Mouse (Mus musculus) limb, embryonic 11.5 days (tissue): ENCODE measurements at regions not wholly inside any gene's neighbourhood (a gene's known extent, or its start where the extent isn't known, plus 50 kb on each side); places are given as distances from the start of the nearest gene placed in this dataset.
"Not testable (repeated sequence)": the region's sequence is repeated elsewhere in the genome, so short reads cannot be mapped to it uniquely, and the experiment has no call there.

Source experiments
- ATAC-seq: fragments of 200-750 bp; cut with Nextera tagmentation; 2 replicates; pipeline ENCODE4 v1.8.0; 2017; ENCODE audit warnings: low read depth; ENCODE audit not compliant: insufficient number of reproducible peaks, low FRiP score, low TSS enrichment
- DNase-seq: peaks from one replicate; pipeline ENCODE4 v3.0.0-alpha.2; 2015; ENCODE audit warnings: low spot score
- H3K27ac ChIP-seq: fragments of 300-500 bp; sonication (generic); replicated peaks from 2 replicates; pipeline ENCODE4 v1.5.1; 2014; ENCODE audit warnings: low read depth, mild to moderate bottlenecking, low read length
- H3K27me3 ChIP-seq: fragments of 300-500 bp; sonication (generic); 2 replicates; pipeline ENCODE4 v1.6.1; 2014; ENCODE audit warnings: mild to moderate bottlenecking, low read length, mixed read lengths; ENCODE audit not compliant: control insufficient read depth, insufficient read depth
- H3K36me3 ChIP-seq: fragments of 300-500 bp; sonication (generic); 2 replicates; pipeline ENCODE4 v1.6.1; 2014; ENCODE audit warnings: mild to moderate bottlenecking, low read length, moderate library complexity, mixed read lengths; ENCODE audit not compliant: control insufficient read depth, insufficient read depth
- H3K4me1 ChIP-seq: fragments of 300-500 bp; sonication (generic); 2 replicates; pipeline ENCODE4 v1.6.1; 2014; ENCODE audit warnings: low read length, mixed read lengths; ENCODE audit not compliant: control insufficient read depth, insufficient read depth
- H3K4me2 ChIP-seq: fragments of 300-500 bp; sonication (generic); 2 replicates; pipeline ENCODE4 v1.6.1; 2014; ENCODE audit warnings: low read depth, mild to moderate bottlenecking, moderate library complexity; ENCODE audit not compliant: severe bottlenecking
- H3K4me3 ChIP-seq: fragments of 300-500 bp; sonication (generic); 2 replicates; pipeline ENCODE4 v1.5.1; 2014; ENCODE audit warnings: low read depth, low read length
- H3K9ac ChIP-seq: fragments of 300-500 bp; sonication (generic); 2 replicates; pipeline ENCODE4 v1.6.1; 2014; ENCODE audit warnings: mild to moderate bottlenecking, low read length
- H3K9me3 ChIP-seq: fragments of 300-500 bp; sonication (generic); 2 replicates; pipeline ENCODE4 v1.6.1; 2016; ENCODE audit warnings: low read length; ENCODE audit not compliant: control insufficient read depth
- WGBS: fragments of 180-500 bp; shearing (Covaris S2); extraction: QIAGEN DNeasy Blood & Tissue Kit; methylation state at CpG from one replicate; pipeline ENCODE4 v1.1.7; 2014; 5-methylcytosine and 5-hydroxymethylcytosine counted together

DNA sequence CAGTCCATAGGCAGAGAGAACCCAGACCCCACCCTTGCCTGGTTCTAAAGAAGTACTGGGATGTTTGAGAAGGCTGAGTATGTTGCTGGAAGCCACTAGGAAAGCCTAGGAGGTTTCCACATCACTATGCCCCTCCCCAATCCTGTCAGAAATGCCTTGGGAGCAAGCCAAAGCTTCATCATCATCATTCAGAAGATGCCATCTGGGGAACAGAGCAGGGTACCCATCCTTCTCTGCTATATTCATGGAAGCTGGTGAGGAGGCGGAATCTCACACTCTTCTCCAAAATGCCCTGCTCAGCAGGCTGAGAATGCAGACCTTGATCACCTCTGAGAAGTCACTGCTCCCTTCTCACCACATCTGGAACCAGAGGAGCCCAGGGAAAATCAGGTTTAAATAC lies 200.7 kb downstream of the Plxna1 start:
- no peak for DNase-seq
- H3K27me3 ChIP-seq: no peaks in the 10 kb centered on the region

DNA sequence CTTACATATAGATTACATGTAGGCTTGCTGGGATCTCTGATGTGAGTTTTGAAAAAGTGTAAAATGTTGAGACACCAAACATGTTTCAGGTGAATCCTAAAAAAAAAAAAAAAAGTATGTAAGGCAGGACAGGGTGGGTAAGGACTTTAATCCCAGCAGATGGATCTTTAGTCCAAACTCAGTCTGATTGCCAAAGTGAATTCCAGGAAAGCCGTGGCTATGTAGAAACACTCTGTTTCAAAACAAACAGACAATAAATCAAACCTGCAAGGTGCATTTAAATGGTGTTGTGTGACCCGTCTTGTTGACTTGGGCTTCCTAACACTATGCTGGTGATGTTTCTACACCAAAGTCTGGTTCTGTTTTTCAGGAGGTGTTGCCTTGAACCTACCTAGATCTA lies 192.9 kb downstream of the Plxna1 start:
- no peak overlapping the region for H3K9ac ChIP-seq
- 61% methylated on average over 2 of the region's 2 CpGs for WGBS
- no peaks in the 10 kb centered on the region for H3K27me3 ChIP-seq
- H3K36me3 ChIP-seq: no peaks in the 10 kb centered on the region
- no peak overlapping the region for H3K4me3 ChIP-seq
- no peaks in the 10 kb centered on the region for H3K4me1 ChIP-seq
- DNase-seq: no peak
- no peak overlapping the region for H3K27ac ChIP-seq
- ATAC-seq: no peak
- no peaks in the 10 kb centered on the region for H3K9me3 ChIP-seq
- H3K4me2 ChIP-seq: no peak overlapping the region

More for the DNA sequence above, 200.7 kb downstream of the Plxna1 start:
- no peak for ATAC-seq
- WGBS: 88% methylated on average over 1 of the region's 1 CpGs
- H3K27ac ChIP-seq: no peak overlapping the region
- H3K36me3 ChIP-seq: no peaks in the 10 kb centered on the region
- no peaks in the 10 kb centered on the region for H3K4me1 ChIP-seq
- H3K9me3 ChIP-seq: no peaks in the 10 kb centered on the region
- no peak overlapping the region for H3K4me3 ChIP-seq
- H3K4me2 ChIP-seq: no peak overlapping the region
- no peak overlapping the region for H3K9ac ChIP-seq

DNA sequence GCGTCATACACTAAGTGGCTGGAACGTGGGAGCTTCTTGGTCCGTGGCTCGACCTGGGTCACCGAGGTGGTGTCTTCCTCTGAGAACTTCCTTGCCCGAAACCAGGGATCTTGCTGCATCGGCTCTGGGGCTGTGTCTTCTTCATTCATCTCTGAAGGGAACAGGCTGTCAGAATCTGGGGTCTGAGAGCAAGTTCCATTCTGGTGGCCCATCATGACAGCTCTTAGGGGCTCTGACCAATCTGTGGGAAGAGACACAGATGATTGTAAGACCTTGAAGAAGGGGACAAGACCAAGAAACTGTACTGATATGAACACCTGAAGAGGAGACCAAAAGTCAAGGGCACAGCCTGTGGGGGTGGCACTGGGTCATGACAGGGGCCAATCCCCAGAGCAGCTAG lies 177.5 kb downstream of the Plxna1 start:
- not testable (repeated sequence) for H3K9me3 ChIP-seq, H3K4me3 ChIP-seq, H3K4me1 ChIP-seq, H3K4me2 ChIP-seq, H3K9ac ChIP-seq, ATAC-seq, H3K27ac ChIP-seq, H3K27me3 ChIP-seq, DNase-seq, H3K36me3 ChIP-seq
- no CpG with 5 or more reads among the region's 7 CpGs for WGBS

DNA sequence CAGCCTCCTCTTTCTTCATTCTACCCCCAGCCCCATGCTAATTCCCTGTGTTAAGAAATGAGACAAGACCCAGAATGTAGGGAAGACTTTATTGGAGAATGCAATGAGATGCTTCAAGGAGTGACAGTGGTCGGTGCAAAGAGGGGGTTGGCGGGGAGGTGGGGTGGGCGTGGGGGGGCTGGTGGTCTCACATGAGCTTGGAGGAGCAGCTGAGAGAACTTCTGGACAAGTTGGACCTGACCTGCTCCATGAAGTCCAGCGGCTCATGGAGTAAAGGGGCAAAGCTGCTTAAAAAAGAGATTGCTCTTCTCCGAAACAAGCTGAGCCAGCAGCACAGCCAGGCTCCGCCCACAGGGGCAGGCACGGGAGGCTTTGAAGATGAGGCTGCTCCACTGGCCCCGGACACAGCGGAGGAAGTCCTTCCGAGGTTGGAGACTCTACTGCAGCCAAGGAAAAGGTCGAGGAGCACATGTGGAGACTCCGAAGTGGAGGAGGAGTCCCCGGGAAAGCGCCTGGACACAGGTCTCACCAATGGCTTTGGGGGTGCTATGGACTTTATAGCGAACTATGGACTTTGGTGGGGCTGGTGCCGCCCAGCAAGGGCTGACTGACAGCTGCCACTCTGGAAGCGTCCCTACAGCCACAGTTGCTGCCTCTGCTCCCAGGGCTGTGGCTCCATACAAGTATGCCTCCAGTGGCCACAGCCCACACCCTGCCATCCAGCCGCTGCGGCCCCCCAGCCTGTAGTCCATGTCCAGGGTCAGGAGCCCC lies 161.7 kb downstream of the Plxna1 start:
- H3K4me2 ChIP-seq: peak overlapping the region; percentile 7; the same call in 1 of the 2 replicates
- not testable (repeated sequence) for H3K9me3 ChIP-seq, H3K36me3 ChIP-seq, H3K9ac ChIP-seq, H3K4me1 ChIP-seq, H3K27ac ChIP-seq, H3K27me3 ChIP-seq, H3K4me3 ChIP-seq, DNase-seq, ATAC-seq
- 10% methylated on average over 19 of the region's 19 CpGs for WGBS

DNA sequence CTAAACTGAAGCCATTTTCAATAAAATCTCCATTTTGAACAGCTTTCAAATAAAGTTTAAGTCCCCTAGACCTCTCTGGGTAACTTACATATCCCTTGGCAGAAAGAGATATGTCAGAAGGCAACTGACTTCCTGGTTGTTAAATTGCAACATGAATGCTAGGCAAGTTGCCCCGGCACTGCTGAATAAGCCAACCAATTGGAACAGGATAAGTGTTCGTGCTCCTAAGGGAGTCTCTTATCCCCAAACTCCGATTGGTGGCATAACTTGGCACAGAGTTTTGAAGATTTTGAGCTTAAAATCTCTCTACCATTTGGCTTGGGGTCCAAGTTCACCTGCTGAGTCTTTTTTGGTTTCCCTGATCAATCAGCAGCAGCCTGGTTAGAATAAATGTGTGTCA lies 147.4 kb downstream of the Plxna1 start:
- no peak for ATAC-seq
- no peak for DNase-seq
- WGBS: 69% methylated on average over 3 of the region's 3 CpGs

DNA sequence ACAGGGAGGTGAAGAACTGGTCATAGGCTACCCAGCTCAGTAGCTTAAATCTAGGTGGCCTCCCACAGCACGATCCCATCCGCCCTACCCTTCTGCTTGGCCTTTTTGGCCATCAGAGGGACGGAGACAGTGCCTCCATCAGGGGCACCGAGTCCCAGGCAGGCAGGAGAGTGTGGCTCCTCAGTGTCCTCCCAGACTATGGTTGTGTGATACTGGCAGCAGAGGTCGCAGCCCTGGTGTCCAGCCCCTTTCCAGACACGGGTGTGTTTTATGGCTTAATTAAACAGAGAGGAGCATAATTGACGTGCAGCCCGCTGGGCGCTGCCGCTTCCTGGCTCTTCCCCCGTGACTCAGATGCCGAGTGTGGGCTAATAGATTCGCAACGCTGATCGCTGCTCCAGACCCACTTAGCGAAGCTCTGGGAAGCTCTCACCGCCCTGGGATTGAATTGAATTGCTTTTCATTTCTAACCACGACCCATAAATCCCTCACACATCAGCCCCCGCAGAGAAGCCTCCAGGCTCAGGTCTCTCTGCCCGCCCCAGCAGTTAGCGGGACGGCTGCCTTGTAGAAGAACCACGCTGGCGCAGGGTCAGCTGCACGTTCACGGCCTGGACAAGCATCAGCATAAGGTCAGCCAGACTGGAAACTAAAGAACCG lies 126.9 kb downstream of the Plxna1 start:
- WGBS: 16% methylated on average over 27 of the region's 27 CpGs
- Histone ChIP-seq H3K27me3 (no peaks in the 10 kb centered on the region), H3K4me3 (no peak overlapping the region), H3K9ac (no peak overlapping the region), H3K9me3 (no peaks in the 10 kb centered on the region), H3K27ac (no peak overlapping the region), H3K4me1 (0 out of 2 replicates have a peak, but pooled peaks cover 3% of the 10 kb centered on the region), H3K4me2 (peak overlapping the region; percentile 31), H3K36me3 (no peaks in the 10 kb centered on the region)
- DNase-seq: peak; percentile 46
- ATAC-seq: no peak

More for the DNA sequence above, 147.4 kb downstream of the Plxna1 start:
- Histone ChIP-seq H3K4me3 (no peak overlapping the region), H3K36me3 (no peaks in the 10 kb centered on the region), H3K4me2 (no peak overlapping the region), H3K4me1 (no peaks in the 10 kb centered on the region), H3K27ac (no peak overlapping the region), H3K9ac (no peak overlapping the region), H3K9me3 (no peaks in the 10 kb centered on the region), H3K27me3 (no peaks in the 10 kb centered on the region)

DNA sequence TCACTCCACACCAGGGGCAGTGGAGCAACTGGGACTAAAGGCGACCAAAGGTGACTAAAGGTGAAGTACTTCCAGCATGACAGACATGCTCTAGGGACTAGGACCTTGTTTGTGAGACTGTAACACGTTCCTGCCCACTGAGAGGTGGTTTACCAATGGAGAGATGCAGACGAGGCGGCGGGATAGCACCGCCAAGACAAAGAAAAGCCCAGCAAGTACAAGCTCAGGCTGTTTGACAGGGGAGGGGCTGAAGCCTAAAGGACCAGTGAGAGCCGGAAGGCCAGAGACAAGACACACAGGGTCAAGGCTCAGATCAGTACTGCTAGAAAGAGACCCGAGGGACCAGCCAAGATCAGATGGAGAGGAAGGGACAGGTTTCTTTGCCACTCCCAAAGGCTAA lies 126.2 kb downstream of the Plxna1 start:
- DNase-seq (no peak), ATAC-seq (no peak)
- Histone ChIP-seq H3K9me3 (no peaks in the 10 kb centered on the region), H3K27me3 (no peaks in the 10 kb centered on the region), H3K4me3 (no peak overlapping the region), H3K4me2 (no peak overlapping the region), H3K36me3 (no peaks in the 10 kb centered on the region), H3K27ac (no peak overlapping the region), H3K9ac (no peak overlapping the region), H3K4me1 (0 out of 2 replicates have a peak, but pooled peaks cover 3% of the 10 kb centered on the region)
- 25% methylated on average over 8 of the region's 8 CpGs for WGBS

DNA sequence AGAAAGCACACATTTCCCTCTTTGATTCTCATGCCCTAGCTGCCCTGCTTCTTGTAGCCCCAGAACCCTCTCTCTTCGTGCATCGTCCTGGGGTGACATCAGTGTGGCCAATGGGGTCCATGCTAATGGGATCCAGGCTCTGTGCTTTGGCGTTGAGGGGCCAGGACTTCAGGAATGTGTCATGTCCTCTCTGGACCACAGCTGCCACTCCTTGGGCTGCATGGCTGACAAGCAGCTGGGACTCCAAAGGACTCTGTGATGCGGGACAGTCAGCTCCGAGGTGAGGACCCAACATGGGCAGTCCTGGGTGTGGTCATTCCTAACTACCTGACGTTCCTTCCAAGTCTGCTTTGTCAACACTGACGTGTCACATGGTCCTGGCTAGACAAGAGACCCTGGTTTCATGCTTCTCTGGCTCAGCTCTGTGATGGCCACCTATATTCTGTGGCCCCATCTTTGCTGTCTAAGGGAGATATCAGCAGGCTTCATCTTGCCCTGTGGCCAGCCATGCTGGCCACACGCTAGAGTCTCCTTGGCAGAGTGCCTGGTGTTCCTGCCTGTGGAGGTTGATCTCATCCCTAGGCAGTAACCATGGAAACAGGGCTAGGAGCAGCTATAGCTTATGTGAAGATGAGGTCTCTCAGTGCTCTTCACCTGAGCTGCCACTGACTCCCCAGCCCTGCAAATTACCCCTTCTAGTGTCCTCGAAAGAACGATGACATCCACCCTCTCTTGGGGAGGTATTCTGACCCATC lies 125.4 kb downstream of the Plxna1 start:
- Histone ChIP-seq H3K36me3 (no peaks in the 10 kb centered on the region), H3K27me3 (no peaks in the 10 kb centered on the region), H3K4me3 (no peak overlapping the region), H3K4me1 (0 out of 2 replicates have a peak, but pooled peaks cover 3% of the 10 kb centered on the region), H3K9me3 (no peaks in the 10 kb centered on the region), H3K27ac (no peak overlapping the region), H3K9ac (no peak overlapping the region), H3K4me2 (no peak overlapping the region)
- no peak for ATAC-seq
- WGBS: 78% methylated on average over 10 of the region's 10 CpGs
- DNase-seq: no peak
